Mouse (Mus musculus) midbrain, embryonic 15.5 days (tissue): ENCODE data around the gene Dhcr24. TPM values are rescaled to one million over a fixed set of nuclear protein-coding genes. Genes with fewer than 3 reads are reported as not detected.

Experiments used
- ATAC-seq: fragments of 200-750 bp; cut with Nextera tagmentation; replicated peaks from 2 replicates; pipeline ENCODE4 v1.8.0; 2017; ENCODE audit warnings: moderate TSS enrichment
- H3K27ac ChIP-seq: fragments of 300-500 bp; sonication (generic); 2 replicates; pipeline ENCODE4 v1.5.1; 2015; ENCODE audit warnings: mild to moderate bottlenecking, inconsistent platforms
- H3K27me3 ChIP-seq: fragments of 300-500 bp; sonication (generic); replicated peaks from 2 replicates; pipeline ENCODE4 v1.6.1; 2015; ENCODE audit warnings: inconsistent platforms
- H3K36me3 ChIP-seq: fragments of 300-500 bp; sonication (generic); replicated peaks from 2 replicates; pipeline ENCODE4 v1.6.1; 2015; ENCODE audit warnings: inconsistent platforms
- H3K4me1 ChIP-seq: fragments of 300-500 bp; sonication (generic); 2 replicates; pipeline ENCODE4 v1.6.1; 2015; ENCODE audit warnings: inconsistent platforms
- H3K4me2 ChIP-seq: fragments of 300-500 bp; sonication (generic); 2 replicates; pipeline ENCODE4 v1.6.1; 2015; ENCODE audit warnings: inconsistent platforms, mild to moderate bottlenecking, moderate library complexity
- H3K4me3 ChIP-seq: fragments of 300-500 bp; sonication (generic); 2 replicates; pipeline ENCODE4 v1.5.1; 2015; ENCODE audit warnings: mild to moderate bottlenecking, inconsistent platforms
- H3K9ac ChIP-seq: fragments of 300-500 bp; sonication (generic); 2 replicates; pipeline ENCODE4 v1.6.1; 2015; ENCODE audit warnings: mild to moderate bottlenecking, inconsistent platforms
- H3K9me3 ChIP-seq: fragments of 300-500 bp; sonication (generic); 2 replicates; pipeline ENCODE4 v1.6.1; 2016; ENCODE audit warnings: inconsistent platforms
- WGBS: fragments of 180-500 bp; shearing (Covaris S2); methylation state at CpG from one replicate; pipeline ENCODE4 v1.1.7; 2015; ENCODE audit warnings: mixed read lengths; 5-methylcytosine and 5-hydroxymethylcytosine counted together
- polyA plus RNA-seq: library from polyadenylated mRNA; unstranded; fragments of >200 nt; fragmentation: Nextera tagmentation; extraction: Ambion mirVana; gene quantifications from 2 replicates; pipeline ENCODE4 v1.2.1, GENCODE M21; 2015

The Dhcr24 gene
- polyA plus RNA-seq, 1 experiment from 2014 or later, result 6.0 TPM

DNA sequence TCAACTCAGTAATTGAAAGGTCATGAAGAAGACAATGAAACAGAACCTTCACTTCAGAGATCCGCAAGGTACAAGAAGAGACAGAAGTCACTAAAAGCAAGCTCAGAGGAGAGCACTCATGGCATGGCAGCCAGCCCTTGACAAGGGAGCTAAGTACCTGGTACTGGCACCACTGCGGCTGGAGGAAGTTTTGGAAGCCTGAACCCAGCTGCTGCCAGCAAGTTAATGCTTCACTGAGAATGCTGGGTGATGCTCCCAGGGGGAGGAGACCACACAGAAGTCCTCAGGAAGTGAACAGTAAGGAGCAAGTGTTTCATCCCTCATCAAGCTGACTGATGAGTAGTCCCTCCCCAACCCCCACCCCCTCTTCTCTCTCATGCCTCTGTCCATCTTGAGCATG is 18.6 kb upstream of the Dhcr24 start:
- H3K9ac ChIP-seq, result no peak overlapping the region

DNA sequence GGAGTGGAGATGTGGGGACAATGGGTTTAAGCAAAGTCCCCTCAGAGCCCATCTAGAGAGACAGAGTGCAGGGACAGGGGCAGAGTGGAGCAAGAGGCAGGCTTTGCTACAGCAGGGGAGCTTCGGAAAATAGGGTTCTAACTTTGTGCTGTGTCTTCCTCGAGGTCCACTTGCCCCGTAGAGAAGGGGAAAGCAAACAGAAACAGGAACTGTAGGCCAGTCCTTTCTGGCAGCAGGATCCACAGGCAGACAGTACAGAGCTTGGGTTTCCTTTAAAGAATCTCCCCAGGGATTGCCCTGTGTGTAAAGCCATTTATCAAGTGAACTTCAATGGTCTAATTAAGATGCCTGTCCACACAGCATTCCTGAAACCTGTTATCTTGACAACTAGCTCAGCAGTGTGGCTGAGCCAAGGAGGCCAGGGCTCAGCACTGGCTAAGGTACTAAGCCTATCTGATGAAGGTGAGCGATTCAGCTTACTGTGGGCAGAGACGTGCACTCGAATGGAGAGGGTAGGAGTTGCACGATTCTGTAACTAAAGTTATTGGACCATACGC is 14.9 kb upstream of the Dhcr24 start:
- H3K9me3 ChIP-seq, result no peaks in the 10 kb centered on the region
- no peak overlapping the region for H3K4me2 ChIP-seq
- H3K36me3 ChIP-seq, result no peaks in the 10 kb centered on the region
- H3K27ac ChIP-seq, result no peak overlapping the region
- no peak overlapping the region for H3K9ac ChIP-seq
- no peak overlapping the region for H3K4me3 ChIP-seq
- 74% methylated on average over 8 of the region's 8 CpGs for WGBS
- ATAC-seq, result no peak
- H3K4me1 ChIP-seq, result no peaks in the 10 kb centered on the region
- H3K27me3 ChIP-seq, result no peaks in the 10 kb centered on the region

More for the DNA sequence above, 18.6 kb upstream of the Dhcr24 start:
- Histone ChIP-seq H3K36me3 (no peaks in the 10 kb centered on the region), H3K4me3 (no peak overlapping the region), H3K27me3 (no peaks in the 10 kb centered on the region), H3K4me1 (no peaks in the 10 kb centered on the region), H3K27ac (no peak overlapping the region), H3K9me3 (no peaks in the 10 kb centered on the region), H3K4me2 (no peak overlapping the region)
- no peak for ATAC-seq
- WGBS, result 85% methylated on average over 2 of the region's 2 CpGs

DNA sequence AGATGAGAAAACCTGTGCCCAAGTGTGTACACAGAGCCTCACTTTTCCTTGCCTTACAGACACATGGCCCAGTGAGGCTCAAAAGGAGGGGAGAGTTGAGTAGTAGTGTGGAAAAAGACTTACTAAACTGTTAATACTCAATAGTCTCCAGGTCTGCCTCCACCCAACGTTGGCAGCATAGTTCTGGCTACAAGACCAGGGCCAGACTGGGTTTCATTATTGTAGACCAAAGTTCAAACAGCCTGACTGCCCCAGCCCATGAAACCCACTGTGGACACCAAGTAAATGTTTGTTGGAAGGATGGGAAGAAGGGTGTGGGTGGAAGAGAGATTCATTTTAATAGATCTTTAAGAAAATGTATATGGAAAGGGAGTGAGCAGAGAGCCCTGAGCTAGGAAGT is 13.9 kb upstream of the Dhcr24 start:
- no peaks in the 10 kb centered on the region for H3K9me3 ChIP-seq
- no peaks in the 10 kb centered on the region for H3K27me3 ChIP-seq
- no peaks in the 10 kb centered on the region for H3K4me1 ChIP-seq
- H3K9ac ChIP-seq, result no peak overlapping the region
- H3K4me3 ChIP-seq, result no peak overlapping the region
- H3K27ac ChIP-seq, result no peak overlapping the region
- no peak for ATAC-seq
- 86% methylated on average over 1 of the region's 1 CpGs for WGBS
- no peak overlapping the region for H3K4me2 ChIP-seq
- no peaks in the 10 kb centered on the region for H3K36me3 ChIP-seq

DNA sequence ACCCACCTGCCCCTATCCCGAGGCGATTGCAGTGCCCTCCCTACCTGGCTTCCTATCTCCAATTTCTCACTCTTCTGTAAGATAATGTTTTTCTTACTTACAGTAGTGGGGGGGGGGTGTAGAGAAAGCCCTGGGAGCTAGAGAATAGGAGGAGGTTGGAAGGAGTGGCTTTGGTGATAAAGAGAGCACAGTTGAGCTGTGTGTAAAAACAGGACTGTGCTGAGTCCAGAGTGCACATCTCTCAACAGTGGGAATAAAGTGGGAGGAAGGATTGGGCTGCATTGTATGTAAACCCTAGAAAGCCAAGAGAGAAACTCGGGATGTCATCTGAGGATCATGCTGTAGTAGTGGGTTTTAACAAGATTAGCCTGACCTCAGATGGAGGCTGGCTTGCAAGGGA is 12.7 kb upstream of the Dhcr24 start:
- H3K4me1 ChIP-seq, result no peaks in the 10 kb centered on the region
- no peak overlapping the region for H3K4me3 ChIP-seq
- ATAC-seq, result no peak
- no peak overlapping the region for H3K27ac ChIP-seq
- H3K4me2 ChIP-seq, result no peak overlapping the region
- WGBS, result 86% methylated on average over 3 of the region's 3 CpGs
- no peak overlapping the region for H3K9ac ChIP-seq
- H3K36me3 ChIP-seq, result no peaks in the 10 kb centered on the region
- no peaks in the 10 kb centered on the region for H3K9me3 ChIP-seq
- H3K27me3 ChIP-seq, result no peaks in the 10 kb centered on the region

DNA sequence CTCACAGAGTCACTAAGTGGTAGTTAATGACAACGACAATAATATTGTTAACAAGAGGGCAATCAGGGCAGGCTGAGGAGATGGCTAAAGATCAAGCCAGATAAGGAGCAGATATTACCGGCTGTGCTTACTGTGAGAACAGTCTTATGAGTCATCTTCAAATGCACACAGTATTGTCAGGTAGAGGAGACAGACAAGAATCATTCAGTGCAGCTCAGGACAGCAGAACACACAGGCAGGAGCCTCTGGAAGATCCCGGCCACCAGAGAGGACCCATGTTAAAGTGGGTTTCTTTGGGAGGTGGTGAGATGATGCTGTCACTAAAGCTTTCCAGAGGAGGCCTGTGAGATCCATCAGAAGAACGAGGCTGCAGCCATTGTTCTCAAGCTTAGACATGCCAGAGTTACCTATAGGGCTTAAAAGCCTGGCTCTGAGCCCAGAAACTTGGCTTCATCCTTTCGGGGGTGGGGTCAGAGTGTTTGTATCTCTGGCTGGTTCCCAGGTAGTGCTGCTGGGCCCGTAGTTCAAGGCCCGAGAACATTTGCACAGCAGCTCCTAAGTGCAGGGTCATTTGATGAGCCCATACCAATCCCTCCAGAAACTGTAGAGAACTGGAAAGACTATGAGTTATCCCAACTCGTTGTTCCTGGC is 10.2 kb upstream of the Dhcr24 start:
- no peak for ATAC-seq
- Histone ChIP-seq H3K36me3 (no peaks in the 10 kb centered on the region), H3K9me3 (no peaks in the 10 kb centered on the region), H3K4me3 (no peak overlapping the region), H3K9ac (no peak overlapping the region), H3K27ac (no peak overlapping the region), H3K27me3 (no peaks in the 10 kb centered on the region), H3K4me2 (no peak overlapping the region), H3K4me1 (no peaks in the 10 kb centered on the region)
- 68% methylated on average over 8 of the region's 8 CpGs for WGBS

DNA sequence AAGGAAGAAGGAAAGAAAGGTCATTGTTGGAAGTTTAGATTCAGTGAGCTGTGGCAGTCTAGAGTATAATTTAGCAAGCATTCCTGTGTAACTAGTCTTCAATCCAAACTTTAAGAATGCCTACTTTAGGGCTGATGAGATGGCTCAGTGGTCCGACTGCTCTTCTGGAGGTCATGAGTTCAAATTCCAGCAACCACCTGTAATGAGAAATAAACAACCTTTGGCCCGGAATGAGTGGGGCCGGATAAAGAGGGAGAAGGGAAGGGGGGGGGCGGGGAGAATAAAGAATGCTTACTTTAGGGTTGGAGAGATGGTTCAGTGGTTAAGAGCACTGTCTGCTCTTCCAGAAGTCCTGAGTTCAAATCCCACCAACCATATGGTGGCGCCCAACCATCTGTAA is 3.6 kb upstream of the Dhcr24 start:
- WGBS, result 82% methylated on average over 5 of the region's 5 CpGs
- Histone ChIP-seq H3K4me1 (peaks cover 18% of the 10 kb centered on the region), H3K27me3 (no peaks in the 10 kb centered on the region), H3K9ac (no peak overlapping the region), H3K36me3 (no peaks in the 10 kb centered on the region), H3K4me3 (no peak overlapping the region), H3K4me2 (no peak overlapping the region), H3K9me3 (no peaks in the 10 kb centered on the region), H3K27ac (no peak overlapping the region)
- no peak for ATAC-seq

DNA sequence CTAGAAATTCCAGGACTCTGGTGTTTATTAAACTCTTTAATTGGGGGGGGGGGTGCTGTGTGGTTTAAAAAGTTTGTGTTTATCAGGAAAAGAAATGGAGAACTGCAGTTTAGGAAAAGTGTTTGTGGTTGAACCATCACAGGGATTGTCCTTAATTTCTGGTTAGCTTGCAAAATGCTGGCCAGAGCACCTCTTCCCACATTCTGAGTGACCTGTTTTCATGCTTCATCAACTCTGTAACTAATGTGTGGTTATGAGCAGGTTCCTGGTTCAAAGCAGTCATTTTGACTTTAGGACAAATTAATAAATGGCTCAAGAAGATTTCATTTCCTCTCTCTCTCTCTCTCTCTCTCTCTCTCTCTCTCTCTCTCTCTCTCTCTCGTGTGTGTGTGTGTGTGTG is 2.9 kb upstream of the Dhcr24 start:
- Histone ChIP-seq H3K9me3 (no peaks in the 10 kb centered on the region), H3K9ac (no peak overlapping the region), H3K27ac (no peak overlapping the region), H3K4me2 (no peak overlapping the region), H3K36me3 (no peaks in the 10 kb centered on the region), H3K4me1 (peaks cover 25% of the 10 kb centered on the region), H3K27me3 (no peaks in the 10 kb centered on the region), H3K4me3 (no peak overlapping the region)
- no peak for ATAC-seq
- no CpG with 5 or more reads among the region's 1 CpGs for WGBS

DNA sequence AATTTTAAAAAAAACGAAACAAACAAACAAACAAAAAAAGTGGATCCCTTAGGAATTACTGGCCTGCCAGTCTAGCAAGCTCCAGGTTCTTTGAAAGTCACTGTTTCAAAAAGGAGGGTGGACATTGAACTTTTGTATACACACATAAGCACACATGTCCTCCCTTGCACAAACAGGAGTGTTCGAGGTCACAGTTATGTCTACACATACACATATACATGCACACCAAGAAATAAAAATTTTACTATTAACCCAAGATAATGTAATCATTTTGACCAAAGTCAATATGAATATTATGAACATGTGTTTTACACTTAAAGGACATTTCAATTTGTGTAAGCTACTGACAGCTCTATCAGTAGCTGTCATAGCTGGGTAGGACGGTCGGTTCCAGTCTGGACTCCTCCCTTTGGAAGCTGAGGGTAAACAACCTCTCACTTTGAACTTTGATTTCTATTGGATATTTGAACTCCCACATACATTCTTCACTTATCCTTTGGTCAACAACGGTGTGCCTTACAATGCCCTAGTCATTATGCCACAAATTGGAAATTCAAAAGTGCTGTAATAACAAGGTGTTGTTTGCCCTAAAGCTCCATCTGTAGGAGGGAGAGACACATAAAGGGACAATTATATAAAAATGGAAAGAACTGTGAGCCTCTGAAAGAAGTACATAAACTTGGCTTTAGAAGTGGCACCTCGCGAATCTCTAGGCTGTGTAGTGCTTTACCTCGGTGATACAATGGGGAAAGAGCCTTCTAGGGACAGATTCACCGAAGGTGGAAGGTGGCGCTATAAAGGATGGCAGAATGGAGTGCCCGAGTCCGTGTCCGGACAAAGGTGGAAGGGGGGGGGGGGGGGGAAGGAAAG is 1.3 kb upstream of the Dhcr24 start:
- 31% methylated on average over 13 of the region's 13 CpGs for WGBS
- Histone ChIP-seq H3K27me3 (no peaks in the 10 kb centered on the region), H3K9ac (peak overlapping the region; percentile 41), H3K27ac (peak overlapping the region; percentile 90), H3K36me3 (no peaks in the 10 kb centered on the region; the same call in 1 of the 2 replicates), H3K4me2 (peak overlapping the region; percentile 84), H3K4me3 (peak overlapping the region; percentile 94), H3K9me3 (no peaks in the 10 kb centered on the region), H3K4me1 (peaks cover 41% of the 10 kb centered on the region)
- no peak for ATAC-seq

DNA sequence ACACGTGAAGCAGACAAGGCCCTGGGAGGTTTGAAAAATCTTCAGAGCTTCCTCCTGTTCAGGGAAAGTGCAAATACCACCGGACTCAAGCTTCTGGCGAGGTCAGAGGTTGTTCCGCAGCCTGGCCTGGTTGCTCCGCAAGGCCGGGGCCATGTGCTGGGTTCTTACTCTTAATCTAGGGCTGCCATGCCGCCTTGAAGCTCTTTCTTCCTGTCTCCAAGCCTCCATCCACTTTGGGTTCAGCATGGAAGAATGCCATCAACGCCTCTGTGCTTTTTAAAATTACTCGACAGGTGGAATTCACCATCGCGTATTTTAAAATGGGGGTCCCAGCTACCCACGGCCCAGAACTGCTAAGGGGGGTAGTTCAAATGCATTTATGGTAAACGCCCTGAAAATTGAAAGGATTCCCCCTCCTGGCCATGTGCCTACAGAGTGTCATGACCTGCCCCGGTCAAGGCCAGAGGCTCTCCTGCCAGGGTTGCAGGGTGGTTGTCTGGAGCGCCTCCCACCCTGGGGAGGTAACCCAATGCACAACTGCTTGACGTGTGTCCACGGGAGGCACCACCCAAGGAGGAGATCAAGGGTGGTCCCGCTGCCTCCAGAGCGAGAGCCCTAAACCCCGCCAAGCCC is 509 bp upstream of the Dhcr24 start:
- Histone ChIP-seq H3K9ac (peak overlapping the region; percentile 41), H3K27ac (peak overlapping the region; percentile 90), H3K9me3 (no peaks in the 10 kb centered on the region), H3K4me1 (peaks cover 43% of the 10 kb centered on the region), H3K27me3 (no peaks in the 10 kb centered on the region), H3K4me2 (peak overlapping the region; percentile 84), H3K4me3 (peak overlapping the region; percentile 94), H3K36me3 (peaks cover 4% of the 10 kb centered on the region; the same call in 1 of the 2 replicates)
- peak; percentile 8; the same call in 1 of the 2 replicates for ATAC-seq
- 1% methylated on average over 20 of the region's 20 CpGs for WGBS

DNA sequence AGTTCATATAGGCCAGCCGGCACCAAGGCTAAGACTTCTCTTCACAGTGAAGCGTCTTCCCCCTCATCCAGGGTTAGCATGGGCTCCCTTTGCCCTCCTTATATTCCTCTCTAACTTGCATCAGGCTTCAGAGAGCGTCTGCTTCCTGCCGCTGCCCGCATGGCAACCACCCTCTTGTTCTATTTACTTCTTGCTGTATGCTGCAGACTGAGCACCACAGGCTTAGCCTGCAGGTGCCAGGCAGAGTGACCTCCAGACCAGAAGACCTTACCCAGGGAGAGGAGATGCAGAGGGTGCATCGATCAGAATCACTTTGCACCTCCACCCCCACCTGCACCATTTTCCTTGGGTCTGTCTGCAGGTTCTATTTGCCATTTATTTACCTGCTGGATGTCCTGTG is 1.2 kb downstream of the Dhcr24 start:
- 9% methylated on average over 6 of the region's 6 CpGs for WGBS

DNA sequence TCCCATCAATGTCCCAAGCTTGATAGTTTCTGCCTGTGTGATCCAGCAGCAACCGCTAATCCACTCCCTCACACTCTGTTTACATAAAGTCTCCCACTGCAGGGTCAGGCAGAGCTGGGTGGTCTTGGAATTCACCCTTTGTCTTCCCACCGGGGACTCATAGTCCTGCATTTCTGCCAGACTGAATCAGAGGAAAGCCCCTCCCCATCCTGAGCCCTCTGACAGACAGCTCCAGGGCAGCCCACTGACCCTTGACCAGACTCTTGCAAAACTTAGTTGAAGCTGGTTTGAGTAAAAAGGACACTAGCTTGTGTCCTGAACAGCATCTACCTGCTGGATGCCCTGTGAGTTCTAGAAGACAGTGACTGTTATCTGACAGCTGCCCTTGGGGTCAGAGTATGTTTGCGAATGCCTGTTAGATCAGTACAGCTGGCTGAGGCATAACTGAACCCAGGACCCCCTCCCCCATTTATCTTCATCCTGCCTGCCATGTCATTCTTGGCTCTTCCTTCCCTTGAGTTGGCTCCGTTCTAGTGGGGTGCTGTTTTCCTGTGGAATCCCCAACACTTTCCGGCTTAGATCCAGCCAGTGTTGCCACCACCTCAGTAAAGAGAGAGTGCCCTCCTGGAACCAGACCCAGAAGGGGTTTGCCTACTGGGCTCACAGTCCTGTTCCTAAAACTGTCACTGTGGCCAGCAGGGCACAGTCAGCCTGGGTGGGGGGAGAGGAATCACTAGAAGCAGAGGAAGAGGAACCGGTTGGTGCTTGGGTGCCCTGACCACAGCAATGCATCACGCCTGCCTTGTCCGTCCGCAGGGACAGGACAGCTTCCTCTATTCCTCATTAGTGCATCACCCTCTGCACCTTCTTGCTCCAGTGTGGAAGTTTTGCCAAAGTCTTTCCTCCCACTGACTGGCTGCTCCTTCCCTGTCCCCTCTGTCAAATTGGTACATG is 2.3 kb downstream of the Dhcr24 start:
- WGBS, result 48% methylated on average over 9 of the region's 9 CpGs
- Histone ChIP-seq H3K9ac (peak overlapping the region; percentile 81; the same call in 1 of the 2 replicates), H3K4me1 (peaks cover 50% of the 10 kb centered on the region), H3K27me3 (no peaks in the 10 kb centered on the region), H3K9me3 (no peaks in the 10 kb centered on the region), H3K36me3 (peaks cover 18% of the 10 kb centered on the region), H3K27ac (no peak overlapping the region), H3K4me3 (peak overlapping the region; percentile 94), H3K4me2 (peak overlapping the region; percentile 84)
- ATAC-seq, result no peak

More for the DNA sequence above, 1.2 kb downstream of the Dhcr24 start:
- Histone ChIP-seq H3K9me3 (no peaks in the 10 kb centered on the region), H3K4me1 (peaks cover 50% of the 10 kb centered on the region), H3K27ac (no peak overlapping the region), H3K36me3 (peaks cover 11% of the 10 kb centered on the region), H3K9ac (peak overlapping the region; percentile 81), H3K4me2 (peak overlapping the region; percentile 84), H3K27me3 (no peaks in the 10 kb centered on the region), H3K4me3 (peak overlapping the region; percentile 94)
- no peak for ATAC-seq
